Mouse (Mus musculus): ENCODE data around the gene Abca1. TPM values are rescaled to one million over a fixed set of nuclear protein-coding genes. Genes with fewer than 3 reads are reported as not detected.
A peak's percentile ranks its signal among the peaks of the same experiment; 100 is the strongest.

Abca1 gene
- polyA plus RNA-seq, 1 experiment from 2014 or later: 3.6 TPM

DNA sequence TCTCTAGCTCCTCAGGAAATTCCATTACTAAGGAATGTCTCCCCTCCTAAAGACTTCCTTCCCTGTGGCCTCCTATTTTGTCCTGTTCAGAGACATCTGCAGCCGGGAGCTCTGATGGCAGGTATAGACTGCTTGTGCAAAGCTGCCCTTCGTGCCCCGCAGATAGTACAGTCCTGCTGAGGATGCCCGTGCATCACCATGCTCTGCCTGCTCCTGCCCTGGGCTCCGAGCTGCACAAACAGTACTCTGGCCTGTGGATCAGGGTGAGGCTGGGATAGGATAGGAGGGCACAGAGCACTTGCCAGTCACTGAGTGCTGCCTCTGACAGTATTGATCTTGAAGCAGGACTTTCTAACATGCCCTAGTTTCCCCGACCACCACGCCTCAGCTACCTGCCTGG lies 18.8 kb upstream of the Abca1 start:
- H3K27ac ChIP-seq (replicated peaks): no peak overlapping the region
- no peak overlapping the region for H3K9ac ChIP-seq
- 70% methylated on average over 7 of the region's 7 CpGs for WGBS
- no peak for ATAC-seq (ENCODE audit: extremely low read depth, insufficient number of reproducible peaks, low FRiP score, low TSS enrichment)
- no peaks in the 10 kb centered on the region for H3K36me3 ChIP-seq
- no peaks in the 10 kb centered on the region for H3K9me3 ChIP-seq
- H3K4me2 ChIP-seq: no peak overlapping the region
- no peaks in the 10 kb centered on the region for H3K27me3 ChIP-seq (replicated peaks)
- 0 out of 2 replicates have a peak, but pooled peaks cover 3% of the 10 kb centered on the region for H3K4me1 ChIP-seq
- H3K4me3 ChIP-seq: no peak overlapping the region

DNA sequence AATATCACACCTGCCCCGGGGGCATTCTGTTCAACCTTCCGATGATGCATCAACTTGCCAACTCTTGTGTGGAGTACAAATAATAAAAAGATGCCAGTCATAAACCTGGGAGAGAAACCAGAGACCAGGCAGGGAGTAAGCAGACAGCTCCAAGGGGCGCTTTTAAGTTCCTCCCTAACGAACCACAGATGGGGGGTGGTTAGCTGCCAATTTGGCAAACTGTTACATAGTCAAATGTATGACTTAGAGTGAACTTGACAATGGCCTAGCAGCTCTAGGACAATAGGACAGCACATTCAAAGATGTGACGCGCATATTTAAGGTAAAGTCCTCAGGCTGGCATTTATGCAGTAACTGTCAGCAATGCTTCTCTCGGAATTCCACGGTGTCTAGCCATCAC lies 18.0 kb upstream of the Abca1 start:
- WGBS: 83% methylated on average over 8 of the region's 8 CpGs

DNA sequence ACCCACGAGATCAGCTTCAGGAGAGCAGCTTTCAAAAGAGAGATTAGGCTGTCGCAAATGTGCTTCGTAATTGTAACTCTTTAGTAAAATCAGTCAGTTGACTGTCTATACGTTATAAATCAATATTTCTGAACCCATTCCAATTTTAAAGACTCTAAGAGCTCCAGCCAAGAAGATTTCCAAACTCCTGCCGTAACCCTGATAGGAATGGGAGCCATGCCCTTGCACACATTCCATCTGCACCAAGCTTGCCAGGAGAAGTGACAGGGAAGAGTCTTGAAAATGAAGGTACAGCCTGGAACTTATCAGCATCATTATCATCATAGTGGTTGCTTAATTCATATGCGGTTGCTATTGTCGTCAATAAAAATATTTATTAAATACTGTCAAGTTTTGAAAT lies 15.2 kb upstream of the Abca1 start:
- H3K9ac ChIP-seq: no peak overlapping the region
- 70% methylated on average over 7 of the region's 7 CpGs for WGBS

More for the DNA sequence above, 18.0 kb upstream of the Abca1 start:
- H3K27ac ChIP-seq (replicated peaks): no peak overlapping the region
- no peaks in the 10 kb centered on the region for H3K27me3 ChIP-seq (replicated peaks)
- H3K4me3 ChIP-seq: no peak overlapping the region
- no peaks in the 10 kb centered on the region for H3K9me3 ChIP-seq
- H3K4me2 ChIP-seq: no peak overlapping the region
- H3K4me1 ChIP-seq: 0 out of 2 replicates have a peak, but pooled peaks cover 3% of the 10 kb centered on the region
- ATAC-seq (ENCODE audit: extremely low read depth, insufficient number of reproducible peaks, low FRiP score, low TSS enrichment): no peak
- no peak overlapping the region for H3K9ac ChIP-seq
- H3K36me3 ChIP-seq: no peaks in the 10 kb centered on the region

DNA sequence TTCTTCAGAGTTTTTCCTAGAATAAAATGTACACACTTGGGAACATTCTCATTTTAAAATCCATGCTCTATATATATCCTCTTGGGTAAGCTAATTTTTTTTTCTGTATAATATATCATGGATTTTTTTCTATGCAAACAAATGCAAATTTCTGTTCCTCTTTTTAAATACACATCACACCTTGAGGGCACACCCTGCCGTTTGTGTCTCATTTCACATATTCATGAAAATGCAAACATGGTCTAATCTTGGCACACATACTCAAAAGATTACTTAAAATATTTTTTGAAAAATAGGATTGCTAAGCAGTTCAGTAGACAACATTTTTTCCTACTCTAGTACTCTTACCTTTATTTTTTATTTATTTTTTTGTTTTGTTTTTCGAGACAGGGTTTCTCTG lies 10.7 kb upstream of the Abca1 start:
- no peaks in the 10 kb centered on the region for H3K4me1 ChIP-seq
- ATAC-seq (ENCODE audit: extremely low read depth, insufficient number of reproducible peaks, low FRiP score, low TSS enrichment): no peak
- WGBS: 70% methylated on average over 2 of the region's 2 CpGs

More for the DNA sequence above, 15.2 kb upstream of the Abca1 start:
- H3K9me3 ChIP-seq: no peaks in the 10 kb centered on the region
- no peak overlapping the region for H3K4me2 ChIP-seq
- no peaks in the 10 kb centered on the region for H3K36me3 ChIP-seq
- H3K4me1 ChIP-seq: 0 out of 2 replicates have a peak, but pooled peaks cover 3% of the 10 kb centered on the region
- no peaks in the 10 kb centered on the region for H3K27me3 ChIP-seq (replicated peaks)
- no peak overlapping the region for H3K27ac ChIP-seq (replicated peaks)
- no peak overlapping the region for H3K4me3 ChIP-seq
- ATAC-seq (ENCODE audit: extremely low read depth, insufficient number of reproducible peaks, low FRiP score, low TSS enrichment): no peak

DNA sequence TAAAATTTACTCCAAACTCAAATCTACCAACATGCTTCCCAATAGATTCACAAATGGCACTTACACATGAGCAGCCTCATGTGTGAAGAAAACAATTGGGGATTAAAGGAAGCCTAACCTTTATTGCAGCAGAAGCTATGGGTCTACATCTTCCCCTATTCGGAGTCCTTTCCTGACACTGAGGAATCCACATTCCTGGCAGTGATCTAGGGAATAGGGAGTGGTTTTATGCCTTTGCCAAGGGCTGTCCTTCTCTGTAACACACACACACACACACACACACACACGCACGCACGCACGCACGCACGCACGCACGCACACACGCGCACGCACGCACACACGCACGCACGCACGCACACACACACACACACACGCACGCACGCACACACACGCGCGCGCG lies 5.5 kb upstream of the Abca1 start:
- Histone ChIP-seq H3K4me3 (no peak overlapping the region), H3K9ac (no peak overlapping the region), H3K27ac (replicated peaks) (no peak overlapping the region), H3K9me3 (no peaks in the 10 kb centered on the region), H3K27me3 (replicated peaks) (no peaks in the 10 kb centered on the region), H3K4me2 (no peak overlapping the region), H3K4me1 (peaks cover 2% of the 10 kb centered on the region; the same call in 1 of the 2 replicates), H3K36me3 (no peaks in the 10 kb centered on the region)
- WGBS: 90% methylated on average over 11 of the region's 25 CpGs
- no peak for ATAC-seq (ENCODE audit: extremely low read depth, insufficient number of reproducible peaks, low FRiP score, low TSS enrichment)

More for the DNA sequence above, 10.7 kb upstream of the Abca1 start:
- no peak overlapping the region for H3K9ac ChIP-seq
- H3K9me3 ChIP-seq: no peaks in the 10 kb centered on the region
- H3K27me3 ChIP-seq (replicated peaks): no peaks in the 10 kb centered on the region
- H3K4me3 ChIP-seq: no peak overlapping the region
- H3K27ac ChIP-seq (replicated peaks): no peak overlapping the region
- H3K36me3 ChIP-seq: no peaks in the 10 kb centered on the region
- H3K4me2 ChIP-seq: no peak overlapping the region

DNA sequence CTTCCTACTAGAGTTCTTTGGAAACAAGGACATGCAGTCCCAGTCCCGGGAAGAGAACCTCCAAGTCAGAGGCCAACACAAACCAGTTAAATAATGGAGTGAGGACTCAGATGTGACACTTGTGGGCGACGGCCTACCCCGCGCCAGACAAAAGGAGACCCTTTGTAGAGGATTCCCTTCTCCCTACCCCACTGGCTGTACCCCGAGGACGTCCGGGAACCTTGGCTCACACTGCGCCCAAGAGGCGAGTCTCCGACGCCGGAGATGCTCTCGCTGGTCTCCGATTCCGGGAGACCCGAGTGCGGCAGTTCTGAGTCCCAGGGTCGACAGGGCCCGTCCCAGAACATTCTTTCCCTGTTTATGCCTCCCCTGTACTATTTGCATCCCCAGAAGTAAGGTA lies 519 bp downstream of the Abca1 start:
- no peaks in the 10 kb centered on the region for H3K9me3 ChIP-seq
- H3K4me3 ChIP-seq: peak overlapping the region; percentile 79
- under 1% methylated on average over 20 of the region's 20 CpGs for WGBS
- peak overlapping the region; percentile 46 for H3K27ac ChIP-seq (replicated peaks)
- H3K36me3 ChIP-seq: no peaks in the 10 kb centered on the region
- peak overlapping the region; percentile 96 for H3K4me2 ChIP-seq
- H3K4me1 ChIP-seq: peaks cover 15% of the 10 kb centered on the region
- H3K9ac ChIP-seq: peak overlapping the region; percentile 87
- ATAC-seq (ENCODE audit: extremely low read depth, insufficient number of reproducible peaks, low FRiP score, low TSS enrichment): no peak
- H3K27me3 ChIP-seq (replicated peaks): no peaks in the 10 kb centered on the region

DNA sequence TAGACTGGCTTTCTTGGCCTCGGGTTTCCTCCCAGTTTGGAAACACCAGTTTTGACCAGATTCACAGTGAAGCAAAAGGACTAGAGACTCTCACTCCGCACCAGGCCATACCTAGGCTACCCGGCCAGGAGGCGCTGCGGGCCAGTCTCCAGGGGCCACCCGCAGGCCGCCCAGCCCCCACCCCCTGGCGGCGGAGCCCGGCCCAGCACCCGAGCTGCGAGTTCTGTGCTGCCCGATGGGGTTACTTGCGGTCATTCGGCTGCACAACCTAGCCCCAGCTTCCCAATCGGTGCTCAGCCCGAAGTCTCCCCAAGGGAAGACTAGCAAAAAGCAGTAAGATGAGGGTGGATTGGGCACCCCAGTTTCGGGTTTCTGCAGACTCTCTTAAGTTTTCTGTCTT lies 1.1 kb downstream of the Abca1 start:
- Histone ChIP-seq H3K36me3 (no peaks in the 10 kb centered on the region), H3K9me3 (no peaks in the 10 kb centered on the region), H3K4me1 (peaks cover 18% of the 10 kb centered on the region), H3K27ac (replicated peaks) (peak overlapping the region; percentile 46; the same call in 1 of the 2 replicates), H3K4me2 (peak overlapping the region; percentile 96), H3K4me3 (peak overlapping the region; percentile 79), H3K27me3 (replicated peaks) (no peaks in the 10 kb centered on the region), H3K9ac (peak overlapping the region; percentile 87)
- peak; percentile 75; the same call in 1 of the 2 replicates for ATAC-seq (ENCODE audit: extremely low read depth, insufficient number of reproducible peaks, low FRiP score, low TSS enrichment)
- WGBS: under 1% methylated on average over 18 of the region's 18 CpGs

DNA sequence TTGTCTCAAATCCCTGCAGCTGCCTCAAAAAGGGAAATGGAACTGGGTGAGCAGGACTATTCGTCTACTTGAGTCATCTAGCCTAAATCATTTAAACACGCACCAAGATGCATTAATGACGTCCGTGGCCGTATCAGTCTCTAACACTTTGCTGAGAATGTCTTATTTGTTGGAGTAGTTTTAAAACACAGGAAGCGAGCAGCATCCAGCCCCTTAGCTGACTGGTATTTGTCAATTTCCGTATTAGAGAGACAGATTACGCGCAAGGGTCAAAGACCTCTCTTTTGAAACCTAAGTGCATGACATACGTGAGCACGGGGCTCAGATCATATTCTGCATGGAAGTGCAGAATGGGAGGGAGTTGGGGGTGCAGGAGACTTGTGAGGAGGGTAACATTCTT lies 4.2 kb downstream of the Abca1 start:
- Histone ChIP-seq H3K36me3 (no peaks in the 10 kb centered on the region), H3K4me1 (peaks cover 25% of the 10 kb centered on the region), H3K27me3 (replicated peaks) (no peaks in the 10 kb centered on the region), H3K4me3 (no peak overlapping the region), H3K27ac (replicated peaks) (no peak overlapping the region), H3K9me3 (no peaks in the 10 kb centered on the region), H3K4me2 (no peak overlapping the region), H3K9ac (no peak overlapping the region)
- ATAC-seq (ENCODE audit: extremely low read depth, insufficient number of reproducible peaks, low FRiP score, low TSS enrichment): no peak
- WGBS: 74% methylated on average over 11 of the region's 11 CpGs

DNA sequence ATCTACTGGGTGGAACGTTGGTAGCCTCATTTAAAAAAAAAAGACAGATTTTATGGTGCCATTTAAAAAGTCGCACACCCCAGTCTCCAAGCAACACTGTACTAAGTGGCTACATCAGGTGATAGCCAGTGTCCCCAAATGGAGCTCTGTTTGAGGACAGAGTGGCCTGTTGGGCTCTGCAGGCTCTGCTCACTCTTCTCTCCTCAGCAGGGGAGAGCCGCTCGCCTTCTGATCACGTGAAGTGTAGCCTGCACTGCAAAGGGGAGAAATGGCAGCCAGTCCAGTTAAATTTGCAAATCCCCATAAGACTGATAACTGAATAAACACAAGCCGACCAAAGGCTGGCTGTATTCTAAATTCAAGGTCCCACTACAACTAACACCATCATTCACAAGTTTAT lies 6.0 kb downstream of the Abca1 start:
- Histone ChIP-seq H3K9ac (no peak overlapping the region), H3K27me3 (replicated peaks) (no peaks in the 10 kb centered on the region), H3K4me1 (peaks cover 14% of the 10 kb centered on the region), H3K4me3 (no peak overlapping the region), H3K36me3 (no peaks in the 10 kb centered on the region), H3K27ac (replicated peaks) (no peak overlapping the region), H3K9me3 (no peaks in the 10 kb centered on the region), H3K4me2 (no peak overlapping the region)
- 38% methylated on average over 6 of the region's 6 CpGs for WGBS
- no peak for ATAC-seq (ENCODE audit: extremely low read depth, insufficient number of reproducible peaks, low FRiP score, low TSS enrichment)

DNA sequence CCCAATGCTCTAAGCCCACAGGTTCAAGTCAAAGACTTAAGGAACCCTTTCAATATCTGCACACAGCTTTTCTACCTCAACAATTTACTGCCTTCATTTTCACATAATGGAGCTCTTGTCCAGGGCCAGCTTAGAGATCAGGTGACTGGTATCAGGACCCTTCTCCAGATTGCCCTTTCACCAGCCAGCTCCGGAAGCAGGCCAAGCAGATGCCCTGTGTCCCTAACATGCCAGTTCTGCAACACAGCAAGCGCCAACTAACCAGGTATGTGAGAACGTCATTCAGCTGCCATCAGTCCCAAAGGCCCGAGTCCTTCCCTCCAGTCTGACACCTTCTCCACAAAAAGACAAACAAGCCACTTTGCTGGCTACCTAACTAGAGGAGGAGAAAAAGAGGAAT lies 6.6 kb downstream of the Abca1 start:
- ATAC-seq (ENCODE audit: extremely low read depth, insufficient number of reproducible peaks, low FRiP score, low TSS enrichment): no peak
- Histone ChIP-seq H3K4me1 (peaks cover 10% of the 10 kb centered on the region), H3K9me3 (no peaks in the 10 kb centered on the region), H3K27me3 (replicated peaks) (no peaks in the 10 kb centered on the region), H3K36me3 (no peaks in the 10 kb centered on the region), H3K4me2 (no peak overlapping the region), H3K4me3 (no peak overlapping the region), H3K9ac (no peak overlapping the region), H3K27ac (replicated peaks) (no peak overlapping the region)
- WGBS: 57% methylated on average over 4 of the region's 4 CpGs

DNA sequence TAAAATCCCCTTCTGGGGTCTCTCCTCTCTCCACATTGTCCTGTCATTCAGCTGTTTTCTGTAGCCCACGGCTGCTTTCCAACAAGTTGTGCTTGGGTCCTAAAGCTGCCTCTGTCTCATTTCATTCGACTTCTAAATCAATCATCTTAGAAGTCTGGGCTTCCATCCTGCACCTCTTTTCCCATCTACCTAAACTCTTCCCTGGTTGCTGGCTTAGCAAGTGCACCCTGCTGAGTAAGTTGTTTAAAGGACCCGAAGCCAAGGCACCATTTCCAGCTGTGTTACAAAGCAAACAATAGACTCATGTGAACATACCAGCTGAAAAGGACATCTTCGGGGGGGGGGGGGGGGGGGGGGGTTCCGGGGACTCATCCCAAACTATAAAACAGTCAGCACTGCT lies 7.0 kb downstream of the Abca1 start:
- H3K27ac ChIP-seq (replicated peaks): no peak overlapping the region
- 33% methylated on average over 5 of the region's 5 CpGs for WGBS
- H3K4me2 ChIP-seq: no peak overlapping the region
- no peak overlapping the region for H3K9ac ChIP-seq
- H3K9me3 ChIP-seq: no peaks in the 10 kb centered on the region
- H3K27me3 ChIP-seq (replicated peaks): no peaks in the 10 kb centered on the region
- H3K4me1 ChIP-seq: peaks cover 12% of the 10 kb centered on the region
- no peak overlapping the region for H3K4me3 ChIP-seq
- no peak for ATAC-seq (ENCODE audit: extremely low read depth, insufficient number of reproducible peaks, low FRiP score, low TSS enrichment)
- H3K36me3 ChIP-seq: no peaks in the 10 kb centered on the region

DNA sequence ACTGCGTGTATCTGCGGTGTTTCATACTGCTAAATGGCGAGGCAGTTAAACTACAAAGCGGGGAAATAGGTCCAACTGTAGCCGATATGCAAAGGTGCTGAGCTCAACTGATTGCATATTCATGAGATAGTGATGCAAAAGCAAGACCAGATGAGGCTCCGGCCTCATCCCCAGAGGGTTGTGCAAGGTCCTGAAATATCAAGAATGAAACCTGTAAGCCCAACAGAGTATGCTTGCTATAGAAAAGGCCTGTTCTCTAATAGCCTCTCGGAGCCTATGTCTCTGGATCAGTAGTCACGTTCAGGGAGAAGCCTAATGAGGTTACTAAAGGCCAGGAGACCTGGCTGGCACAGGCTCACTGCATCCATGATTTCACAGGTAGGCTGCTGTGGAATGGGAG lies 9.2 kb downstream of the Abca1 start:
- no peaks in the 10 kb centered on the region for H3K9me3 ChIP-seq
- H3K36me3 ChIP-seq: no peaks in the 10 kb centered on the region
- ATAC-seq (ENCODE audit: extremely low read depth, insufficient number of reproducible peaks, low FRiP score, low TSS enrichment): no peak
- H3K27me3 ChIP-seq (replicated peaks): no peaks in the 10 kb centered on the region
- no peak overlapping the region for H3K4me3 ChIP-seq
- 80% methylated on average over 8 of the region's 8 CpGs for WGBS
- no peak overlapping the region for H3K27ac ChIP-seq (replicated peaks)
- no peak overlapping the region for H3K9ac ChIP-seq
- no peak overlapping the region for H3K4me2 ChIP-seq
- peaks cover 33% of the 10 kb centered on the region for H3K4me1 ChIP-seq

All from heart, embryonic 13.5 days (tissue).